Mouse (Mus musculus) 3134 (cell line): ENCODE data around the gene Ssbp3.

Source experiments
- DNase-seq: peaks from one replicate; pipeline ENCODE4 v3.0.0-alpha.2; 2011; ENCODE audit warnings: low spot score; ENCODE audit not compliant: insufficient read length; ENCODE audit errors: extremely low read depth

Ssbp3 gene

DNA sequence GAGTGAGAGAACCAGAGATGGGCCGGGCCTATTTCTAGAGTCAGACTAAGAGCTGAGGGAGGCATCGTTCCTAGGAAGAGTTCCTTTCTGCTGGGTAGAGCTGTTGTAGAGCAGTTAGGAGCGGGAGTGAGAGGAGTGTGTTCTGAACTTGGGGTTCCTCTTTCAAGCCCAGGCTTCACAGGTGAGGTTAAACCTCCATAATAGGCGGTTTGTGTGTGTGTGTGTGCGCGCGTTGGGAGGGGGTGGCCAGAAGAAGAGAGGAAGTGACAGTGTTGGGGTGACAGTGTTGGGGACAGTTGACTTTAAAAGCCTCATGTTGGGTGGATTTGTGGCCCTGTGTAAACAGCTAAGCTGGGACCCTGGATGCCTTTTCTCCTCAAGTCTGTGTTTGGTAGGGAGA, 22.1 kb downstream of the Ssbp3 start:
- no peak for DNase-seq

DNA sequence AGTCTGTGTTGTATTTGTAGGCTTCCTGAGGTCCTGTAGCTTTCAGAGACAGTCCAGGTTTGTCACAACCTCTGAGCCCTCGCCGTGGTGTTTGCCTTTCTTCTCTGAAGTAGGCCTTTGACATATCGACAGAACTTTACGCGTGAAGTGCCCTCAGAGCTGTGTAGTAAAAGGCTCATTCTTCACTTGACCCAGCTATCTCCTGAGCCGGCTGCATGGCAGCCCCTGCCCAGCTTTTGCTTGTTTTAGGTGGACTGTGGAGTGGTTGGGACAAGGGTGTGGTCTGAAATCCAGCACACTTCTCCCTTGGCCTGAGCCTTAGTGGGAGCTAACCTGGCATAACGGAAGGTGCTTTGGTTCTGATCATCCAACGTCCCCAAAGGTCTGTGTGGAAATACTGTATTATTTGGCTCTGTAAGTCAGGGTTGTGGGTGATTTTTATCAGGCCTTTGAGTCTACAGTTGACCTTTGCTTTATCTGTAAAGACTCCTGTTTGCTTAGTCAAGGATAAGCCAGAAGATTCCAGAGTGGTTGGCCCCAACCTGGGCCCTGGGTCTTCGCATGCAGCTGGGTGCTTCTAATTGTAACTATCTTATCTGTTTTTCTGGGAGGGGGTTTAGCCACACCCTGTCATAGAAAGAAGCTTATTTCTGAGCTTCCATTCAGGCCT, 23.4 kb downstream of the Ssbp3 start:
- DNase-seq, result no peak

DNA sequence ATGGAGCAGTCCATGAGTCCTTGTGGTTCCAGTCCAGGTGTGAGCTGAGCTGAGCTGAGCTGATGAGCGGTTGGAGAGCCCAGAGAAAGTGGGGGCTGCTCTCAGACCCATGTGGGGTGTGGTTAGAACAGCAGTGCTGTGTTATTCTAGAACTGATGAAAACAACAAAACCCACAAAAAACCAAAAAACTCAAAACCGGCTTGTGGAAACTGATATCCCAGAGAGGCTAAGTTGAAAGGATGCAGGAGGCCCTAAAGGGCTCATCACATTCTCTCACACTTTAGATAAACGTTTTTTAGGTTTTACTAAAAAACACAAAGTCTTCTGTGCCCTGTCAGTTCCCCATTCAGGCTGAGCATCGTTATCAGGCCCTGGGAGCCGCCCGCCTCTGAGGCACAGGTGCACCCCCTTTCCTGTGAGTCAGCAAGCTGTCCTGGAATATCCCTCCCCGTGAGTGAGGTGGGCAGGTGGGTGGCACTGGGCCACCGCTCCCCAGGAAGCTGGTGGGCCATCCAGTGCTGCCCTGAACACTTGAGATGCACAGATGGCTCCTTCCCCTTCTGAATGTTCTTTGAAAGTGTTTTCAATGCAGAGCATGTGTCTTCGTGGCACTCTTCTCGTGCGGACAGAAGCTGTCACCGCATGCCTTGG, 24.6 kb downstream of the Ssbp3 start:
- DNase-seq, result no peak

DNA sequence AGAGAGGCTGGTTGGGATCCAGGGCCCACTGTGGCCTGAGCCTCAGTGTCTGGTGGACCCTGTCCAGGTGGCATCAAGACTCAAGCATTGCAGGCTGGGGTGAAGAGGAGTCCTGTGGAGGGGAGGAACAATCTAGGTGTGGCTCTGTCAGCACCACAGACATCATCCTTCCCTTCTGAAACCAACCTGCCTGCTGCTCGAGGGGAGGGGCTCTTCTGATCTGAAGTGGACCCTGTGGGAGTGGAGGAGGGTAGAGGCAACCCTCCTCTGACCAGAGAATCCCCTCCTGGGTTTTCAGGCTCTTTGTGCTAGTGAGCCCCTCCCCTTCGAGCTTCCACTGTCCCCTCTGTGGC, 25.1 kb downstream of the Ssbp3 start:
- DNase-seq, result no peak

DNA sequence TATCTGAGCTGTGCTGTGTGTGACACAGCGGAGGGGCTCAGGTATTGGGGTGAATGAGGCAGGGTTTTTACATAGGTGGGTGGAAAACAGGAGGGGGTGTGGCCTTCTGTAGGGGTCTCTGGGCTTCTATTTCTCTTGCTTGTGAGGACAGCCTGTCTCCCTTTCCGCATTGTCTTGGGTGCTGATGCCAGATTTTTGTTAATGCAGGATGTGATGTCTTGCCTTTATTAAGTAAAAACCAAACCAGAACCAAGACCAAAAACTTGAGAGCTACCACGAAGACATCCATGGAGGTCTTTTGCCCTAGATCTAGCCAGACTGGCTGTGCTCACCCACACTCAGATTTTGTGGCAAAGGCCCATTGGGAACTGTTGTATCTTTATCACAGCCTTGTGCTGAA, 25.5 kb downstream of the Ssbp3 start:
- DNase-seq, result no peak

DNA sequence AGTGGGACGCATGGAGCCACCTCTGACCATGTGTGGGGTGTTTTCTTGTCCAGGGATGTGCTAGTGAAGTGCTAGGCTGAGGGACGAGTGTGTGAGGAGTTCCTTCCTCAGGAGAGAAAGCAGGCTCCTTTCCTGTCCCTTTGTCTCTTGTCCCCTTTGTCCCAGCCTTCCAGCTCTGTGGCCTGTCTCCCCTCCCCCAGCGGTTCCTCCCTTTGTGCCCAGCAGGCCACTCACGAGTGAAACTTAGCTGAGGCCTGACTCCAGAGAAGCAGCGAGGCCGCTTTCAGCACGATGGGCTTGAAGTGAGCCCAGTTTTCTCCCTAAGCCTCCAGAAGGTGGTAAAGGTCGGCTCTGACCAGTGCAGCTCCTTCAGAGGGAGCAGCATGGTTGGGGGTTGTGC, 26.2 kb downstream of the Ssbp3 start:
- DNase-seq, result no peak

DNA sequence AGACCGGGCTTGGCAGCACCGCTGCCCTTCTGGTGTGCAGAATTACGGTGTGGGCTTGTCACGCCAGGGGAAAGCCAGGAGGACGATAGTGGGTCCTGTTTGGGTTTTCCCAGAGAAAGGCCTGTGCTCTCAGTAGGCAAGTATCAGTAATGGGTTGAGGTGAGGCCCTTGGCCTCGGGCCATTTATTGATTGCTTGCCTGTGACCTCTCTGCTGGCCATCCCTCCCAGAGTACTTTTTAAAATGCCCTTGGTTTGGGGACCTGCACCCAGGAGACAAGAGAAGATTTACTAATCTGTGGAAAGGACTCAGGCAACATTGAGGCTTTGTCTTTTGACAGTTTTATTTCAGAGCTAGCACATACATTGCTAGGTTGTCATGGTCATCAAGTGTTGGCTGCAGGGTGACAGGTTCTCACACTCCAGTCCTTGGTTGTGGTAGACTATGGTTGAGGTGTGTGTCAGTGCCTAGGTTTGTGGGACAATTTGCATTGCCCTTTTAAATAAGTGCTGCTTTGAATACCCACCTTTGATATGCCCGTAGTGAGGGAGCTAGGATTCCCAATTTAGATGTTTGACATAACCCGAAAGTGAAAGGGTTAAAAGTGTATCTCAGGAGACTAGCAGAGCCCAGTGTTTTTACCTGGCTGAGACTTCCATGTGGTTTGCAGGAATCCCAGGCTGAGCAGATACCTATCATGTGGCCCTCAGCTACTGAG, 28.2 kb downstream of the Ssbp3 start:
- no peak for DNase-seq

DNA sequence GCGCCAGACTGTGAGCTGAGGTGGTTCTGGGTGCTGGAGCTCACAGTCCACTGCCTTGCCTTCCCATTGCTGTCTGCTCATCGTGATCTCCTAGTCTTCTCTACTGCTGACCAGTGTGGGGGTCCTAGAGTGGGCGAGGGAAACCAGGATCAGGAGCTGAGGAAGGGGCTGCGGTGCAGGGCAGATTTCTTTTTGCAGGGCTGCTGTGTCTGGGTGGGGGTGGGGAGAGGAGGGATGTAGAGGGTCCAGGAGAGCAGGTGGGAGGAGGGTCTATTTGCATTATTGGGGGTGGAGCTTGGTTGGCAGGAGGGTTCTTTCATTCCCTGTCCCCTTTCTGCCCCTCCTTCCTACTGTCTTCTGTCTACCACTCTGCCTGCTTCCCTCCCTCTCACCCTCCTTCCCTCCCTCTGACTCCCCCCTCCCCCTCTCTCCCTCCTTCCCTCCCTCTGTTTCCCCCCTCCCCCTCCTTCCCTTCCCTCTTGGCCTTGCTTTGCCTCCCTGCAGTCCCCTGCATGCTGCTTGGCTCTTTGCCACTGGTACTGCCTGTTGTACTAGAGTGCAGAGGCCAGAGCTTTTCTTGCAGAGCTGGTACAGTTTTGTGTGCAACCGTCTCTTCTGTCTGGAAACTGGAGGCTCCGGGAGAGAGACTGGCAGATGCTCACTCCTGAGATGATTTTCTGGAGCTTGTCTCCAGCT, 28.9 kb downstream of the Ssbp3 start:
- DNase-seq, result no peak

DNA sequence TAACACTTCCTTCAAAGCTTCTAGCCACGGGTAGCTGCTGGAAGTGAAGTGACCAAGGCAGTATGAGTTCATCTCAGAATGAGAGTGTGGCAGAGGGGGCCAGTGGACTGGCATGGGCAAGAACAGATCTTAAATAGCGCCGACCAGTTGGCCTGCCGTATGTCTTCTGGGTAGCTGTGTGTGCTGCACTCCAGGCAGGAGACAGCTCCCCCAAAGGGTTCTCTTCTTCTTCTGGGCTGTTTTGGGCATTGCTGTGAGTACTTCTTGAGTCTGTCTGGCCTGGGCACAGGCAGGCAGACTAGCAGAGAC, 29.4 kb downstream of the Ssbp3 start:
- no peak for DNase-seq

DNA sequence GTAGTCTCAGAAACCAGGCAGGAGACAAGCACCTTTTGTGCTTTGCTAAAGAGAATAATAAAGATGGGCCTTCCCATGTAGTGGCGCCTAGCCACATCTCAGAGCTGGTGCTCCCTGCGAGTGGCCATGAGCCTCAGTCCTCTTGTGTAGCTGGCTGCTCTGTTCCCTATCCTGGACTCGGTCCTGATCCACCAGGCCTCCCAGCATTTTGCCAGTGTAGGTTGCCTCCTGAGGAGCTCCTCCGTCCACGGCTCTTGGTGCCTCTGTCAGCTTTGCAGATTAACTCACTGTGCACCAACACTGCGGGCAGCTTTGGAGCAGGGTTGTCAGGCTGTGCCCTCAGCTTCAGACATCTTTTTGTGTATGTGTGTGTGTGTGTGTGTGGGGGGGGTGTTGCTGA, 30.4 kb downstream of the Ssbp3 start:
- no peak for DNase-seq

DNA sequence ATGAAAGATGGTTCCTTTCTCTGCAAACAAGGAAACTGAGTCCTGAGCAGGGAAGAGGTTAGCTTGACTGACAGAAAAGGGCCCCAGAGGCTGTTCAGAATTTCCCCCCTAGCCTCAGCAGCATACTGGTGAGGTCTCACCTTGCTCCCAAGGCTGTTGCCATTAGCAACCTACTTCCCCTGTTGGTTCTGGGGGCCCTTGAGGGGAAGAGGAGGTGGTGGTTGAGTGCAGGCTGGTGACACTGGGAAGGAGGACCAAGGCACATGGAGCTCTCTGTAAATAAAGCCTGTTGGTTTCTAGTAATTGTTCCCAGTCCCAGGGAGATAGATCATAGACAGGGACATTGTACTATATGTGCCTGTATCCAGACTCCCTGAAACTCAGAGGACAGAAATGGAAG, 31.0 kb downstream of the Ssbp3 start:
- no peak for DNase-seq

DNA sequence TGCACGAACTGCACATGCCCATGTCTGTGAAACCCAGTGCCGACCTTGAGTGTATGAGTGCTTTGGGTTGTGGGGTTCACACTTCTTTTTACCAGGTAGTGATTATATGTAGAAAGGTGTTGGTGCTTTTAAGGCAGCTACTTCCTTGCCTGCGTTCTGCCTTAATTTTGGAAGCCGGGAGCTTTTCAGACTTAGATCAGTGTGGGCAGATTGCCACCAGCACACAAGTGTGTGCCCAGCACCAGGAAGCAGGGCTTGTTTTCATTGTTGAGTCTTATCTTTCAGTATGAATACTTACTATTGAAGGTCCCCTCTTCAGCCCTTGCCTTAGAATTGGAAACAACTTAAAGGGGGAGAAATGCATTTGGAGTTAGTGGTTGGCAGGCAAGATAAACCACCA, 32.0 kb downstream of the Ssbp3 start:
- no peak for DNase-seq

DNA sequence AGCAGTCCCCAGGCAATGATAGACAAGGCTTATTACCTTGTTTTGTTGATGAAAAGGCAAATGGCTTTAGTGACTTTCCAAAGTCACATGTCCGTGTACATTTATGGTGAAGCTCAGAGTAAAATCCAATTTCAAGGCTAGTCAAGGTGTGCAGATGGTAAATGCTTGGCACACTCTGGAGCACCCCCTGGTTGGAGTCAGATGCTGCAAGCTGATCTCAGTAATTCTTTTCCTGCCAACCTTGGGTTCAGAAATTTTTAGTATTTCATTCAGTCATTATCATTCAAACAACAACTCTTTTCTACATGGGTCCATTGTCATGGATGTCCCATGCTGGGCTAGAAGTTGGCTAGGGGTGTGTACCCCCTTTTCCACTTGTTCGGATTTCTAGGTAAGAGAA, 33.1 kb downstream of the Ssbp3 start:
- no peak for DNase-seq

DNA sequence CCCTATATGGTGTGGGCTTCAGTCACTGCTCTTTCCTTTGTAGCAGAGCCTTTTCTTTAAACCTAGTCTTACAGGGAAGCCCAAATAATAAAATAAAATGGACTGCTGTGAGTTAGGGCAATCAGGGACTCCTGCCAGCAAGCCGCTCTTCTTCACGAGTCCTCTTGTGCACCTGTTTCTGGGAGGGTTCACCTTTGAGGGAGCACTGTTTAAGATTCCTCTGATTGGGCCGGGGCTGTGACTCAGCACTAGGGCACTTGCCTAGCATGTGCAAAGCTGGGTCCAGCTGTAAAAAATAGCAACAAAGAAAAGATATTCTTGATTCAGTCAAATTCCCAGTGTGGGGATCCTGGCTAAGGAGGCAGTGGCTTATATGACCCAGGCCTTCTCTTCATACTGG, 34.4 kb downstream of the Ssbp3 start:
- DNase-seq, result no peak

DNA sequence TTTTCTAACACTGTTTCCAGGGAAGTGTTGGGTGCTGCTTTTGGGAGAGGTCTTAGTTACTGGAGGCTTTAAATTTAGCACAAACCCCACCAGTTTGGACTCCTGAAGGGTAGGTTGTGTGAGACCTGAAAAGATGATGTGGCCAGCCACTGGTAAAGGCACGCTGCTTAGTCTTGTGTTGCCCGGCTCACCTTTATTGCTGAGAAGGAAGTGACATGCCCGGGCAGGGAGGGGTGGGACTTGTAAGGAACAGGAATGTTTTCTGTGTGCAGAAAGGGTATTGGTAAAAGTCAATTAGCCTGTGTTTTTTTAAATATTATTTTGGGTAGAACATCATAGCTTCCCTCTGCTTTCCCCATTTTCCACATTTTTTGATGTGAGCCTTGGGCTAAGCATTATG, 37.2 kb downstream of the Ssbp3 start:
- DNase-seq, result no peak

DNA sequence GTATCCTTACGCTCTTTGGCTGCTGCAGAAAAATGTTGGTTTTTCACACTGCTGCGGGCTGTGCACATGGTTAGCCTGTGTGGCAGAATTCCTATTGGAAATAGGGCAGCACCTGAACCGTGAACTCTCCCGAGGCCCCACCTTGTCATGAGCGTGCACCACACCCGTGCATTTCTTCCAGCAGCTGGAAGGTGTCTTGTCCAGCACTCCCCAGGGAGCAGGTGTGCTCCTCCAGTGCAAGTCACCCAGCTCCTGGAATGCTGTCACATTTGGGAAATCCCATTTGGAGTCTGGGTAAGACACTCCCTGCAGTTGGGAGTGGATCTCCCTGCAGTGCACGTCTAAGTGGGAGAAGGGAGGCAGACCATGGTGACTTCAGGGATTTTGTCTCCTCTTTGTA, 38.0 kb downstream of the Ssbp3 start:
- DNase-seq, result no peak

DNA sequence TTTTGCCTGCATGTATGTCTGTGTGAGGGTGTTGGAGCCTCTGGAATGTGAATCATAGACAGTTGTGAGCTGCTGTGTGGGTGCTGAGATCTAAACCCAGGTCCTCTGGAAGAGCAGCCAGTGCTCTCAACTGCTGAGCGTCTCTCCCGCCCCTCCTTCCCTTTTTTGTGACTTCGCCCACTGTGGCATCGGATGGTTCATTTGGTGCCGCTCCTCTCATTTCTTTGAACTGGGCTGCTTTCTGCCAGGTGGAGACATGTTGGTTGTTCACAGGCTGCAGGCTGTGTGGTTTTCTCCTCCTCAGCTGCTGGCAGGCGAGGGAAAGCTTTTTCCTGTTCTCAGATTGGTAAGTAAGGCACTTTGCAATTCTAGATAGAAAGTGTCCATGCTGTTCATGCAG, 38.7 kb downstream of the Ssbp3 start:
- no peak for DNase-seq

DNA sequence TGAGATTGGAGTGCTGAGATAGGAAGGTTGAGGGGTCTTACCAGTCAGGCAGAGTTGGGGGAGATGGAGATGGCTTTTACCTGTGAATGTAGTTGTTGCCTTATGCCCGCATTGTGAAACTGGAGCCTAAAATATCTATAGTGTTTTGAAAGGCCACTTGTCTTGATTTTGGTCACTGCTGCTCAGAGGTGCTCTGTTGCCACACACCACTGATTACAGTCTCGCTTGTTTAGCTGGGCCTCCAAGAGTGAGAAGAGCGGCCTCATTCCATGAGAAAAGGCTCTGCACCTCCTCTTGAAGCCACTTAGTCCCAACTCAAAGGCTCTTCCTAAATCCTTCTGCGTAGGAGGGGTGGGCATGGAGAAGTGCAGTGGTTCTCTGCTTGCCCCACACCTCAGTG, 40.3 kb downstream of the Ssbp3 start:
- DNase-seq, result no peak

DNA sequence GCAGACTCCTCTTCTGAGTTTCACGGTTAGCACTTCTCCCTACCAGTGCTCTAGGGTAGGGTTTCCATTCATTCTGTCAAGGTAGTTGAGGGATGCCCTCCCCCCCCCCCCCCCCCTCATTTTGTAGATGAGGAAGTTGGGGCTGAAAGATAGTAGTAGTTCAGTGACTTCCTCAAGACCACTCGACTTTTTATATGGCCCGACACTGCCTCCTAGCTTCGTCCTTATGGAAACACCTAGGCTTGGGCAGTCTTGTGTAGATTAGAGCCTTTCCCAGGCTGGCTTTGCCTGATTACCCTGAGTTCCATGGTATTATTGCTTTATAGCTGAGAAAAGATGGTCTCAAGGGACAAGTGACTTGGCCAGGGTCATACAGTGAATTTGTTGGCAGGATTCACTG, 41.0 kb downstream of the Ssbp3 start:
- no peak for DNase-seq

DNA sequence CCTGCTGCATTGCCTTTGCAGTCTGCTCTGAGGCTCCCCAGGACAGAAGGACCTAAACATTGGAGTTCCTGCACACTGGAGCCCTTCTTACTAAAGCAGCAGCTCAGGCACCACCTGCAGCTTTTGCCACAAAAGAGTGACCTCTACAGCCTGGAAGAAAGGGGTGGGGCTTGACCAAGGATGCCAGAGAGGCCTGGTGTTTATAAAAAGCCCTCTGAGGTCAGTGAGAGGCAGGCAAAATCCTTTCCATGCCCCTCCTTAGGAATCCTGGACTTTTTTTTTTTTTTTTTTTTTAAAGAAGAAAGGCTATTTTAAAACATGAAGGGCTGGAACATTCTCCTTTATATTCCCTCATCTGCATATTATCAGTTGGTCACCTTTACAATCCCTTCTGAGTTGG, 42.7 kb downstream of the Ssbp3 start:
- DNase-seq, result no peak

DNA sequence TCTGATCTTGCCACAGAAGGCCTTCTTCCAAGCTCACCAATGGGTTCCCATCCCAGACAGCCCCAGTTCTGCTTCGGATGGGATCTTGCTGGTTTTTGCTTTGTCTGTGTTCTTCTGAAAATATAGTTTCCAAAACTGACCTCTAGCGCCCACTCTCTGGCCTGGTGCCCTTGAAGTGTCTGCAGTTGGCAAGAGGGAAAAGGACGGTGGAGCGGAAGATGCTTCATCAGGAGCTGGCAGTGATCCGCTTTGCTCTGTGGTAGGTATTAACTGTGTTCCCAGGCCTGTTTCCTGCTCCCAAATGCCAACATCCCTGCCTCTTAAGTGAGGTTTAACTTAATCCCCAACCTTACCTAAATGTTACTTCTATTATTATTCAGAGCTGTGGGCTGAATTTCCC, 43.3 kb downstream of the Ssbp3 start:
- DNase-seq, result no peak
